Mouse (Mus musculus) embryonic facial prominence, embryonic 15.5 days (tissue): ENCODE measurements around the gene Rad51. TPM values are rescaled to one million over a fixed set of nuclear protein-coding genes. Genes with fewer than 3 reads are reported as not detected.

Experiments used
- ATAC-seq: fragments of 200-750 bp; cut with Nextera tagmentation; 2 replicates; pipeline ENCODE4 v1.8.0; 2017; ENCODE audit warnings: low read depth, moderate TSS enrichment; ENCODE audit not compliant: insufficient number of reproducible peaks, low FRiP score, low TSS enrichment
- H3K27ac ChIP-seq: fragments of 300-500 bp; sonication (generic); replicated peaks from 2 replicates; pipeline ENCODE4 v1.5.1; 2015; ENCODE audit warnings: mild to moderate bottlenecking, inconsistent platforms
- H3K27me3 ChIP-seq: fragments of 300-500 bp; sonication (generic); 2 replicates; pipeline ENCODE4 v1.6.1; 2015; ENCODE audit warnings: inconsistent platforms
- H3K36me3 ChIP-seq: fragments of 300-500 bp; sonication (generic); 2 replicates; pipeline ENCODE4 v1.6.1; 2015; ENCODE audit warnings: mild to moderate bottlenecking, inconsistent platforms
- H3K4me1 ChIP-seq: fragments of 300-500 bp; sonication (generic); 2 replicates; pipeline ENCODE4 v1.6.1; 2015; ENCODE audit warnings: inconsistent platforms
- H3K4me2 ChIP-seq: fragments of 300-500 bp; sonication (generic); replicated peaks from 2 replicates; pipeline ENCODE4 v1.6.1; 2015; ENCODE audit warnings: mild to moderate bottlenecking, inconsistent platforms
- H3K4me3 ChIP-seq: fragments of 300-500 bp; sonication (generic); replicated peaks from 2 replicates; pipeline ENCODE4 v1.5.1; 2015; ENCODE audit warnings: mild to moderate bottlenecking, inconsistent platforms
- H3K9ac ChIP-seq: fragments of 300-500 bp; sonication (generic); 2 replicates; pipeline ENCODE4 v1.6.1; 2015; ENCODE audit warnings: inconsistent platforms
- H3K9me3 ChIP-seq: fragments of 300-500 bp; sonication (generic); replicated peaks from 2 replicates; pipeline ENCODE4 v1.6.1; 2016; ENCODE audit warnings: inconsistent platforms
- WGBS: fragments of 180-500 bp; shearing (Covaris S2); methylation state at CpG from one replicate; pipeline ENCODE4 v1.1.7; 2015; 5-methylcytosine and 5-hydroxymethylcytosine counted together
- polyA plus RNA-seq: library from polyadenylated mRNA; unstranded; fragments of >200 nt; fragmentation: Nextera tagmentation; extraction: Ambion mirVana; gene quantifications from 2 replicates; pipeline ENCODE4 v1.2.1, GENCODE M21; 2015

The Rad51 gene
- polyA plus RNA-seq, 1 experiment from 2014 or later = 37.2 TPM

DNA sequence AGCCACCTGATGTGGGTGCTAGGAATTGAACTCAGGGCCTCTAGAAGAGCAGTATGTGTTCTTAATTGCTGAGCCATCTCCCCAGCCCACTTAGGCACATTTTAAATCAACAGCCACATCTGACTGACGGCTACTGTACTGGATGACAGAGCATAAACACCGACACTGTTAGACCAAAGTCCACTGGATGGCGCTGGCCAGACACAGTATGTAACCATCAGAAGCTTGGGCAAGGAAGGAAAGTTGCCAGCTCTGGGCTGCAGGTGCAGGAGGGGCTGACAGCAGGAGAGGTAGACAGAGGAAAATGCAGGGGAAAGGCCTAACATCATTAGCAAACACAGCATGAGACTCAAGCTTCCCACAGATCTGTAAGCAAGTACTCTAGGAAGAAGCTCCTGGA is 64.2 kb downstream of the Rad51 start:
- no peak overlapping the region for H3K9ac ChIP-seq
- 48% methylated on average over 3 of the region's 3 CpGs for WGBS
- no peaks in the 10 kb centered on the region for H3K9me3 ChIP-seq
- H3K27me3 ChIP-seq = no peaks in the 10 kb centered on the region
- peaks cover 33% of the 10 kb centered on the region for H3K36me3 ChIP-seq
- H3K27ac ChIP-seq = no peak overlapping the region
- no peak overlapping the region for H3K4me3 ChIP-seq
- no peak for ATAC-seq
- no peak overlapping the region for H3K4me2 ChIP-seq
- peaks cover 9% of the 10 kb centered on the region; the same call in 1 of the 2 replicates for H3K4me1 ChIP-seq

DNA sequence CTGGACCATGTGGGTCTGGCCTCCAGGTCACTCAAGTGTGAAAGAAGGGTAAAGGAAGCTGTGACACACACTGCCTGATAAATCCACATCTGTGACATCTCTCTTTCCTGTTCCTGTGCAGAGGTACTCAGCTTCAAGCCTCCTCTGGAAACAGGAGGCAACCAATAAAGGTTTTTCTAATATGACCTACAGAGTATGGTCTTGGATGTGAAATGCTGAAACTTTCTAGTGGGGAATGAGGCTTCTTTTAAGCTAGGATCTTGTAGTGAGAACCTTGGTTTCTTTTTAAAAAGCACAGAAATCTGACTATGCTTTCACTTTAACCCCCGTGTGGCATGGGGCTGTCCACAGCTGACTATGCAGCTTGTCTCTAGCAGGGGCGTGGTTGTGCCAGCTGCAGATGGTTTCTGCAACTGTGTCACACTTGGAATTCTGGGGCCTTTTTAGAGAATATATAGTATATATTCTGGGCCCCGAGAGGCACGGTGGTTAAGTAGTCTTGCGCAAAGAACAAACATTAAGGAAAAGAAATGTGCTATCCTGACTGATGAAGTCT is 64.9 kb downstream of the Rad51 start:
- ATAC-seq = no peak

GRCm38 (mm10) chr2:119182914-119183313 is 70.3 kb downstream of the Rad51 start:
- no peak overlapping the region for H3K4me2 ChIP-seq
- ATAC-seq = no peak
- WGBS = 82% methylated on average over 7 of the region's 7 CpGs

More for the DNA sequence above, 64.9 kb downstream of the Rad51 start:
- Histone ChIP-seq H3K36me3 (peaks cover 33% of the 10 kb centered on the region), H3K27ac (no peak overlapping the region), H3K27me3 (no peaks in the 10 kb centered on the region), H3K4me3 (no peak overlapping the region), H3K4me2 (no peak overlapping the region), H3K9me3 (no peaks in the 10 kb centered on the region), H3K4me1 (peaks cover 9% of the 10 kb centered on the region; the same call in 1 of the 2 replicates), H3K9ac (no peak overlapping the region)
- 73% methylated on average over 5 of the region's 5 CpGs for WGBS

DNA sequence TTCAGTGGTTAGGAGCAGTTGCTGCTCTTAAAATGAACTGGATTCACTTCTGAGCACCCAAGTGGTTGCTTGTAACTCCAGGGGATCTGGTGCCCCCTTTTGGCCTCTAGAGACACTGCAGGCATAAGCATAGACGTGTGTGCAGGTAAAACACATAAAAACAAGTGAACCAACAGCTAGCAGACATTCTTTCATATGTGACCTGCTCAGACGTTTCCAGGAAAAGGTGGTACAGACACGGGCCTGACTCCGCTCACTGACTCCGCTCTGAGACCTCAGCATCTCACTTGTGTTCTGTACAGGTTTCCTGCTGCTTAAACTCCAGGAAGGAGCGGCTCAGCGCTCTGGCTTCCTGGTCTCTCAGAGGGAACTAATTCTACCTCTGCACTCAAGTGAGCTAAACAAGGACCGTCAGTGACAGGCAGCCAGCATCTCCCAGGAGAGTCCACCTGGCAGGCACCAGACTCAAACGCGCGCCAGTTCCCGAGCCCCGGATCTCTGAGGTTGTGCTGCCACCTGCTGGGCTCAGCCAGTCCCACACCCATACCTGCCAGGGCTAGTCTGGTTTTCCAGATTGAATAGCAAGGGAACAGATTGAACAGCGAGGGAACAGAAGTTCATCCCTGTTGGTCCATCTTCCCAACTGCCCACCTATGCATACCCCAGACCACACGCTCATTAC is 76.6 kb downstream of the Rad51 start:
- Histone ChIP-seq H3K36me3 (peaks cover 14% of the 10 kb centered on the region), H3K4me1 (0 out of 2 replicates have a peak, but pooled peaks cover 4% of the 10 kb centered on the region), H3K9ac (no peak overlapping the region), H3K9me3 (no peaks in the 10 kb centered on the region), H3K4me2 (peak overlapping the region; percentile 58), H3K27me3 (no peaks in the 10 kb centered on the region), H3K4me3 (peak overlapping the region; percentile 33), H3K27ac (no peak overlapping the region)
- peak; percentile 82 for ATAC-seq
- 3% methylated on average over 15 of the region's 15 CpGs for WGBS

More at GRCm38 (mm10) chr2:119182914-119183313, 70.3 kb downstream of the Rad51 start:
- Histone ChIP-seq H3K9me3 (no peaks in the 10 kb centered on the region), H3K36me3 (peaks cover 48% of the 10 kb centered on the region), H3K9ac (no peak overlapping the region), H3K27me3 (no peaks in the 10 kb centered on the region), H3K27ac (no peak overlapping the region), H3K4me3 (no peak overlapping the region), H3K4me1 (no peaks in the 10 kb centered on the region)

DNA sequence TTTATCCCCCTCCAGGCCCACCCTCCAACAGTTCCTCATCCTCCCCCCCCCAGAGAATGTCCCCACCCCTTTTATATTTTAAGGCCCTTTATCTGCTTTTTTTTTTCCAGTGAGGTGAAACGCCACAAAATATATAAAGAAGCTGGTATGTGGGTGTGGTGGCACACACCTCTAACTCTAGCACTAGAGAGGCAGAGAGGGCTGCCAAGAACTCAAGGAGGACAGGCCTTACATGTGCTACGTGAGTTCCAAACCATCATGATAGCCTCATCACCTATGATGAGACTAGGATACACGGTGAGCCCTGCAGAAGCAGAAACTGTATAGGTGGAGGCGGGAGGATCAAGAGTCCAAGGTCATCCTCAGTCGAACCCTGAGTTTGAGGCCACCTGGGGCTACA is 78.4 kb downstream of the Rad51 start:
- H3K36me3 ChIP-seq = no peaks in the 10 kb centered on the region
- H3K4me2 ChIP-seq = no peak overlapping the region
- no peak overlapping the region; the same call in 1 of the 2 replicates for H3K27ac ChIP-seq
- H3K9me3 ChIP-seq = no peaks in the 10 kb centered on the region
- no peak overlapping the region for H3K4me3 ChIP-seq
- no peak for ATAC-seq
- no peak overlapping the region for H3K9ac ChIP-seq
- 84% methylated on average over 5 of the region's 5 CpGs for WGBS
- H3K4me1 ChIP-seq = 0 out of 2 replicates have a peak, but pooled peaks cover 4% of the 10 kb centered on the region
- no peaks in the 10 kb centered on the region for H3K27me3 ChIP-seq

- Histone ChIP-seq H3K9ac (no peak overlapping the region), H3K36me3 (no peaks in the 10 kb centered on the region), H3K9me3 (no peaks in the 10 kb centered on the region), H3K4me3 (no peak overlapping the region), H3K4me1 (peaks cover 15% of the 10 kb centered on the region), H3K4me2 (no peak overlapping the region), H3K27me3 (no peaks in the 10 kb centered on the region), H3K27ac (no peak overlapping the region; the same call in 1 of the 2 replicates)
- 81% methylated on average over 5 of the region's 5 CpGs for WGBS
- no peak for ATAC-seq
These were observed 81.5 kb downstream of the Rad51 start for GRCm38 (mm10) chr2:119194140-119194539.

DNA sequence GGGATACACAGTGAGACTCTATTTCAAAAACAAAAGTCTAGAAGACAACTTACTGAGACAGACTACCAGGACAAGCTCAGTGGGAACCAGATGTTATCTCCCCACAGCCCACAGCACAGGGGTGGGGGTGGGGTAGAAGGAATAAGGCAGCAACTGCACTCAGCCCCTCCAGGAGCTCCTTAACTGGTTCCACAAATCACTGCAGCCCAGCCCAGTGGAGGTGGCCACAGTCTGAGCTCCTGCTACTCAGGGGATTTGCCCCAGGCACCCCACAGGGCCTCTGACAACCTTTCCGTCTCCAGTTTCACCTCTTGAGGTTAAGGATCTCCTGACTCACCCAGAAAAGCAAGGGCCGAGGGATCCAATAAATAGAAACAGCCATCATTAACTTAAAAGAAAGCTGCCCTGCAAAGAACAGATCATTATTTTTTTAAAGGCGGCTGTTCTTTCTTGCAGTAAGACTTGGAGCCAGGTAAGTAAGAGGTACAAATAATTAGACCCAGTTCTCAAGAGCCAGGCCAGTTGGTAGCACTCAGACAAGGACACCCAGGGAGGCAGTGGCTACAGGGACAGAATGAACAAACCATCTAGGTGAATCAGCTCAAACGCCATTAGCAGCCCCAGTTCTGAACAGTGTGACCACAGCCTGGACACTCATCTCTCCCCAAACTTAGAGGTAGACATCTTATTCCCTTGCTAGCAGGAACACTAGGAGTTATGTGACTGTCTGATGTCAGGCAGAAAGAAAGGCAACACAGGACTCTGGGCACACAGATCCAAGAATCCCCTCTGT is 83.9 kb downstream of the Rad51 start:
- H3K27ac ChIP-seq = peak overlapping the region; percentile 55; the same call in 1 of the 2 replicates
- H3K4me3 ChIP-seq = no peak overlapping the region
- no peaks in the 10 kb centered on the region for H3K27me3 ChIP-seq
- H3K9me3 ChIP-seq = no peaks in the 10 kb centered on the region
- no peak overlapping the region for H3K9ac ChIP-seq
- H3K4me2 ChIP-seq = no peak overlapping the region
- H3K4me1 ChIP-seq = peaks cover 13% of the 10 kb centered on the region
- peak; percentile 32; the same call in 1 of the 2 replicates for ATAC-seq
- H3K36me3 ChIP-seq = no peaks in the 10 kb centered on the region
- WGBS = 17% methylated on average over 4 of the region's 4 CpGs

Other genes with a start within 250 kb of the Rad51 start
- 5.9 and 7.0 TPM in 2 replicates for gene Bahd1, start 212.4 kb upstream of the Rad51 start, polyA plus RNA-seq
- gene Chst14, start 186.3 kb upstream of the Rad51 start, polyA plus RNA-seq = 49.0 and 50.4 TPM in 2 replicates
- gene Ccdc32, start 83.4 kb upstream of the Rad51 start, polyA plus RNA-seq = 25.7 and 26.5 TPM in 2 replicates
- 4.0 and 4.6 TPM in 2 replicates for gene Rpusd2, start 78.0 kb upstream of the Rad51 start, polyA plus RNA-seq
- 39.7 and 40.5 TPM in 2 replicates for gene Knl1, start 65.7 kb upstream of the Rad51 start, polyA plus RNA-seq
- 40.2 and 41.0 TPM in 2 replicates for gene Rmdn3, start 44.2 kb downstream of the Rad51 start, polyA plus RNA-seq
- gene Gchfr, start 55.0 kb downstream of the Rad51 start, polyA plus RNA-seq = 10.6 and 15.0 TPM in 2 replicates
- 5.0 and 5.4 TPM in 2 replicates for gene Gm14137, start 61.7 kb downstream of the Rad51 start, polyA plus RNA-seq
- gene Zfyve19, start 95.8 kb downstream of the Rad51 start, polyA plus RNA-seq = 54.1 and 61.4 TPM in 2 replicates
- 19.0 and 21.7 TPM in 2 replicates for gene Dnajc17, start 96.0 kb downstream of the Rad51 start, polyA plus RNA-seq
- 0.36 and 0.37 TPM in 2 replicates for gene Ppp1r14d, start 117.1 kb downstream of the Rad51 start, polyA plus RNA-seq
- 29.8 and 33.0 TPM in 2 replicates for gene Spint1, start 124.6 kb downstream of the Rad51 start, polyA plus RNA-seq
- 37.1 and 37.9 TPM in 2 replicates for gene Rhov, start 158.5 kb downstream of the Rad51 start, polyA plus RNA-seq
- gene Vps18, start 175.9 kb downstream of the Rad51 start, polyA plus RNA-seq = 18.8 and 19.6 TPM in 2 replicates
- gene Dll4, start 213.0 kb downstream of the Rad51 start, polyA plus RNA-seq = 5.7 and 5.8 TPM in 2 replicates
- 2.1 and 2.4 TPM in 2 replicates for gene Chac1, start 238.4 kb downstream of the Rad51 start, polyA plus RNA-seq